Mouse (Mus musculus): ENCODE results near the gene Olfr622.

Gene Olfr622

DNA sequence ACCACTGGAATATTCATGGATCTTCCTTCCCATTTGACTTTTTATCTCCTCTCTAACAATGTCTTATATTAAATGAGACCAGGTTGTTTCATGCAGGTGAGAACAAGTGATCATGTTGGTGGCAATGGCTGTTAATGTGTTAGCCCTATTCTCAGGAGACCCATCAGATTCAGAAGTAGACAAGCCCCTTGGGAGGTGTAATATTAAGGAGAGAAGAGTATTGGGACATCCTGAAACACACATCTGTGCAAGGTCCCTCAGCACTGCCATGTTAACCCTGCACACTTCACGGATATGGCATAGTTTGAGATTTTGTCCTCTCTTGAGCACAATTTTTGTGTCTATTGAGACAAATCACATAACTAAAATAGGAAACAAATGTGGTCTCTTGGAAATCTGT lies at the start of gene Olfr622:
Gene Olfr622, minus strand, starts transcription at position 101 of the 400 bp plus-strand sequence.
- no peak for DNase-seq (ENCODE audit: extremely low spot score, low spot score)

DNA sequence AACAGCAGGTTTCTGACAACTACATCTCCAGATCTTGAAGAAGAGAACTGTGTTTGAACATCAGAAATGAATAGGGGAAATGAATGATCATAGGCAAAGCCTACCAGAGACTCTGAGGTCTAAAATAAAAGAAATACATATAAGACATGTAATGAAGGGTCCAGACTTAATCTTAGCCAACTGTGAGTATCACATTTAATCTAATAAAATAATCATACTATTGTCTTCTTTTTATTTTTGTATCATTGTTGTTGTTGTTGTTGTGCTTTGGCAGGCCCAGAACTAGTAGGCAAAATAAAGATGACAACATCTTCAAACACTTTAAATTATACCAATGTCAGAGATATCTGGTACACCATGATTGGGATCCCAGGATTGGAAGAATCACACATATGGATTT lies 39.9 kb upstream of the Olfr622 start, which contains the start of gene Olfr625-ps1:
Gene Olfr625-ps1, plus strand, starts transcription at position 301 of the 400 bp plus-strand sequence.
- DNase-seq (ENCODE audit: extremely low spot score, low spot score) = no peak

DNA sequence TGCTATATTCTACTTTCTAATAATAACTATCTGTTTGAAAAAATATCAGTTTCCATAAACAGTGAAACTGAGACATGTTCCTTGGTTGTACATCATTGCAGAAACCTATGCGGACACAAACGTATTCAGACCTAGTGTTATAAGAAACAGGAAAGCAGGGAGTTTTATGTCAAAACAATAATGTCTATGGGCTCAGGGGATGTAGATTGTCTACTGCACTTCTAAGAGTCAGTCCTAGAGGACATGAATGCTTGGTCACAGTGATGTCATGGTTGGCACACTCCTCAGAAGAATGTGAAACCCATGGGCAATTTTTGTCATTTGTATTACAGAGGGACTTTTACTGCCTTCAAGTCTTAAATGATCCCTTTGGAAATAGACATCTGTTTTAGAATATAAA lies 28.6 kb upstream of the Olfr622 start, which contains the start of gene Olfr624:
Gene Olfr624, minus strand, starts transcription at position 101 of the 400 bp plus-strand sequence.
- no peak for DNase-seq (ENCODE audit: extremely low spot score, low spot score)

DNA sequence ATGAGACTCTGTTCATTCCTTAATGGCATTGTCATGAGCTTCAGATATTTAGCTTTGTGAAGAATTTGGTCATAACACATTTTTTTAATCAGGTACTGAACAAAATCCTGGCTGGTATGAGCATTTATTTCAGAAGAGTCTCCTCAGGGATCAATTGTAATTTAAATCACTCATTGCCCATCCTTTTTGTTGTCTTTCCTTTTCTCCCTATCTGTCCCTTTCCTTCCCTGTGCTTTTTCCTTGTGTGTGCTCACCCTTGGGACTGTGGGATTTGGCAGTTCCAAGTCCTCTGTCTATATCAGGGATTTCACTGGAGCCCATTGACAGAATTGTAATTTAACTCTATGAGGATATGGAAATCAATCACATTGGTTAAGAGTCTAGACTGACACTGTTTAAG lies 21.1 kb upstream of the Olfr622 start, which contains the start of gene Olfr623:
Gene Olfr623, minus strand, starts transcription at position 101 of the 400 bp plus-strand sequence.
- DNase-seq (ENCODE audit: extremely low spot score, low spot score) = no peak

DNA sequence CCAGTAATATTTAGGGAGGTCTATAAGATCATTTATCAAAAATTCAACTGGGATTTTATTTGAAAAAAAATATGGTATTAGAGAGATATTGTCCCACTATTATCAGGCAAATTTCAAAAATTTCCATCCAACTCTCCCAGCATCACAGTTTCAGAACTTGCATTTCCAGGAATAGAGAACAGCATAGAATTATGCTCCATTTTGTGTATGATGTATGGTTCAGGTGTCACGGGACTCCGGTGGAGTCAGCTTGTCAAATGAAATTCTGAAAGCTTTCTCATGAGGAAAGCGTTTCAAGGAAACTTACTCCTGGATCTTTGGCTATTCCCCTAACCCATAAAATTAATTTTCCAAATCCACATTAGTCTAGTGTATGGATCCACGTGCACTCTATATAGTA lies 1.6 kb upstream of the Olfr622 start:
- DNase-seq (ENCODE audit: extremely low spot score, low spot score) = no peak

DNA sequence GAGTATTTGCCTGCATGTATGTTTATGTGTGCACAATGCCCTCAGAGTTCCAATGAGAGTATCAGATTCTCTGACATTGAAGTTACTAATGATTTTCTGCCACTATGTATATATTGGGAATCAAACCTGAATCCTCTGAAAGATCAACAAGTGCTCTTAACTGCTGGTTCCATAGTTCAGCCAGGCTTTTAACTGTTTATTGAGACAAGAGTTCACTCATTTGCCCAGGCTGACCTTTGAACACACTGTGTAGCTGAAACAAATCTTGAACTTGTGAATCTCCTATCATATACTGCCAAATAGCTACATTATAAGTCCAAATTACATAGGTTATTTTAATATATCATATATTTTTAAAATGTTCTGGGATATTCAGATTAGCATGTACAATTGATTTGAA lies 5.7 kb downstream of the Olfr622 start:
- DNase-seq (ENCODE audit: extremely low spot score, low spot score) = no peak

DNA sequence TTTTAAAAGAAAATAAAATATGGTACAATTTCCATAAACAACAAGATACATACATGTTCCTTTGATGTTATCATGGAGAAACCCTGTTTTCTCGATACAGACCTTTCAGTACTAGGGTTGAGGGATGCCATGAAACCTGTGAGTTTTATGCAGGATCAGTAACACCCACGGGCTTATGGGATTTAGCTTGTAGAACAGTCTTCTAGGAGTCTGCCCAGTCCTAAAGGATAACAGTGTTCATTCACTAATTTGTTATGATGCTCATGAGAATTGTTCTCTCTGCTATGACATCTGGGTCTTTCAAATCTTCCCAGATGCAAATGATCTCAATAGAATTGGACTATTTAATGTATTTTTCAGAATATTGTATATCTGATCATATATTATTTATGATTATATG lies 30.1 kb downstream of the Olfr622 start, which contains the start of gene Olfr620:
Gene Olfr620, minus strand, starts transcription at position 101 of the 400 bp plus-strand sequence.
- DNase-seq (ENCODE audit: extremely low spot score, low spot score) = no peak

DNA sequence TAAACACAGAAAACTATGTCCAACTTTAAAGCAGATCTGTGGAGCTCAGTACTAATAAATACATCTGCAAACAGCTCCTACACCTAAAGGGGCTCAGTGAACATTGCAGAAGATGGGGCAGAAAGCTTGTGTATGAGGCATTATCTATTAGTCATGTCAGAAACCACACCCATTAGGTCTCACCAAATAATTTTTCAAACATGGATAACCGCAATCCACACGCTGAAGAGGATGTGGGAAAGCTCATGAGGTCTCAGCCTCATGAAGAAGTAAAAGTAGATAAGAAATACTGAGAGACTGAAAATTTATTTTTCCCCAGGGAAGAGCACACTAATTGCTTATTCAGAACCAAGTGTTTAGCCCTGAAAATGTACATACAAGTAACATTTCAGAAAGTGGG lies 35.1 kb downstream of the Olfr622 start:
- DNase-seq (ENCODE audit: extremely low spot score, low spot score) = no peak

DNA sequence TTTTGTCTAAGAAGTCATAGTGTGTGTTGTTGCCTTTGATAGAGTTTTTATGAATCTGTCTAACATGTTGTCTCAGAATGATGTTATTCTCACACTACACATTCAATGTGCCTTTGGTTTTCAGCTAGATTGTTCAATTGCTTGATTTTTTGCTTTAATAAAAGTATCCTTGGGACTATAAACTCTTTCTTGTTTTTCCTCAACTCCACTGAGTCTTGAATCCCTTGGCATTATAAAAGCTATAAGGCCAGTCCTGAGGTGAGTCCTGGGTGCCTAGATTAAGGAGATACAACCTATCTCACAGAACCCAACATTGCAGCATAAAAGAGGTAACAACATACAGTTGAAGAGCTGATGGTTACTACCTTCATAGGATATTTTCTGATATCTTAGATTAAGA lies 42.2 kb downstream of the Olfr622 start, which contains the start of gene Olfr619:
Gene Olfr619, plus strand, starts transcription at position 301 of the 400 bp plus-strand sequence.
- DNase-seq (ENCODE audit: extremely low spot score, low spot score) = no peak

DNA sequence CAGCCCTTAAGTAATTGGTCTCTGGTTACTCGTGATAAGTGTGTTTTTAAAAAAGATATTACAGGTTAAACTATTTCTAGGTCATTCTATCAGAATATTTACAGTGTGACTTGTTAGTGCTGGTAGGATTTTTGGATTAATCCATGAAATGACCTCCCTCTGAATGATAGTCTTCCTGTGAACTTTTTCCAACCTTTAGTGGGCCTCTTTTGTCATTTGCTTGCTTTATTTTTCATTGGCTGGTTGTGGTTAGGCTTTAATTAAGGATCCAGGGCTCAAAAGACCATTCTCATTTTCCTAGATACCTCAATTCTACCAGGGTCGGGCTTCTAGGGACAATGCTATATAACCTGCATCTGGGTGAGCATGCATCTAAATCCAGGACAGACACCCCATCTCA lies 52.7 kb downstream of the Olfr622 start, which contains the start of gene Olfr618:
Gene Olfr618, plus strand, starts transcription at position 301 of the 400 bp plus-strand sequence.
- no peak for DNase-seq (ENCODE audit: extremely low spot score, low spot score)
